Mouse (Mus musculus) cerebellum, adult 2 months (tissue): ENCODE data around the gene Anxa2.

ENCODE experiments used
- CTCF ChIP-seq: fragments of 200-500 bp; IDR thresholded peaks from 2 replicates; pipeline ENCODE4 v1.5.1; 2011; ENCODE audit warnings: low read depth, mild to moderate bottlenecking, control low read depth, low read length, moderate library complexity, borderline replicate concordance; ENCODE audit not compliant: insufficient read depth
- POLR2A ChIP-seq: fragments of 200-500 bp; IDR thresholded peaks from 2 replicates; pipeline ENCODE4 v1.6.1; 2011; ENCODE audit warnings: low read length, control low read depth, borderline replicate concordance; ENCODE audit not compliant: insufficient read depth

- TF ChIP-seq CTCF: no peak
- TF ChIP-seq POLR2A: no peak
Measured at GRCm38 (mm10) chr9:69507206-69507605, 53.8 kb downstream of the Anxa2 start.
